Mouse (Mus musculus) MEL (cell line): ENCODE measurements around the gene 9130019O22Rik. TPM values are rescaled to one million over a fixed set of nuclear protein-coding genes. Genes with fewer than 3 reads are reported as not detected.

ENCODE experiments used
- DNase-seq: peaks from one replicate; pipeline ENCODE4 v3.0.0; 2011; ENCODE audit warnings: low read depth, low spot score
- H3K27ac ChIP-seq: 2 replicates; pipeline ENCODE4 v1.5.1; 2012; ENCODE audit warnings: low read depth, mild to moderate bottlenecking, control low read depth, low read length, moderate library complexity; ENCODE audit not compliant: control insufficient read depth
- H3K27me3 ChIP-seq, 2 experiments: fragments of 150-350 bp in 1 of 2; sonication (generic) in 1 of 2; 2 replicates each; pipeline ENCODE4 v1.6.1; 2012; ENCODE audit warnings: low read length in 2 of 2, mild to moderate bottlenecking in 2 of 2, improper control_type of control experiment in 1 of 2, moderate library complexity in 1 of 2; ENCODE audit not compliant: insufficient read depth in 2 of 2, control insufficient read depth in 1 of 2
- H3K36me3 ChIP-seq, 2 experiments: 2 replicates each; pipeline ENCODE4 v1.6.1; 2012 to 2014; ENCODE audit warnings: low read length in 2 of 2, improper control_type of control experiment in 1 of 2, inconsistent platforms in 1 of 2, mild to moderate bottlenecking in 1 of 2; ENCODE audit not compliant: insufficient read depth in 2 of 2, control insufficient read depth in 1 of 2
- H3K4me1 ChIP-seq, 2 experiments: fragments of 150-350 bp in 1 of 2; sonication (generic) in 1 of 2; 2 replicates each; pipeline ENCODE4 v1.6.1; 2012; ENCODE audit warnings: low read length in 2 of 2, improper control_type of control experiment in 1 of 2, mild to moderate bottlenecking in 1 of 2; ENCODE audit not compliant: insufficient read depth in 2 of 2, control insufficient read depth in 1 of 2
- H3K4me3 ChIP-seq, 2 experiments: fragments of 150-350 bp in 1 of 2; sonication (generic) in 1 of 2; 2 replicates each; pipeline ENCODE4 v1.5.1; 2012; ENCODE audit warnings: low read depth in 2 of 2, low read length in 2 of 2, mild to moderate bottlenecking in 2 of 2, moderate library complexity in 2 of 2, control low read depth in 1 of 2, improper control_type of control experiment in 1 of 2; ENCODE audit not compliant: control insufficient read depth in 1 of 2, insufficient read depth in 1 of 2
- H3K79me2 ChIP-seq: 2 replicates; pipeline ENCODE4 v1.6.1; 2012; ENCODE audit warnings: mild to moderate bottlenecking, low read length, moderate library complexity; ENCODE audit not compliant: control insufficient read depth, poor library complexity, insufficient read depth
- H3K9ac ChIP-seq: 2 replicates; pipeline ENCODE4 v1.6.1; 2012; ENCODE audit warnings: low read depth, mild to moderate bottlenecking, control low read depth, low read length, moderate library complexity; ENCODE audit not compliant: control insufficient read depth, poor library complexity, severe bottlenecking
- H3K9me3 ChIP-seq: fragments of 150-350 bp; sonication (generic); replicated peaks from 2 replicates; pipeline ENCODE4 v1.6.1; 2012; ENCODE audit warnings: mild to moderate bottlenecking, low read length, improper control_type of control experiment, moderate library complexity; ENCODE audit not compliant: insufficient read depth
- BHLHE40 ChIP-seq: IDR thresholded peaks from 2 replicates; pipeline ENCODE4 v1.6.1; 2012; ENCODE audit warnings: low read depth, mild to moderate bottlenecking, inconsistent platforms, low read length, improper control_type of control experiment, borderline replicate concordance
- CHD1 ChIP-seq: IDR thresholded peaks from 2 replicates; pipeline ENCODE4 v1.6.1; 2012; ENCODE audit warnings: low read depth, mild to moderate bottlenecking, inconsistent platforms, low read length, improper control_type of control experiment
- CHD2 ChIP-seq: IDR thresholded peaks from 2 replicates; pipeline ENCODE4 v1.6.1; 2011; ENCODE audit warnings: low read length, improper control_type of control experiment
- CTCF ChIP-seq, 3 experiments: IDR thresholded peaks in 2 of 3; conservative IDR thresholded peaks in 1 of 3; 2 replicates each; pipeline ENCODE4 v1.5.1; 2011 to 2012; ENCODE audit warnings: low read length in 3 of 3, low read depth in 2 of 3, mild to moderate bottlenecking in 2 of 3, improper control_type of control experiment in 1 of 3, inconsistent platforms in 1 of 3, mixed read lengths in 1 of 3, moderate library complexity in 1 of 3; ENCODE audit not compliant: control insufficient read depth in 1 of 3, insufficient read depth in 1 of 3, poor library complexity in 1 of 3, severe bottlenecking in 1 of 3
- E2F4 ChIP-seq: IDR thresholded peaks from 2 replicates; pipeline ENCODE4 v1.6.1; 2011; ENCODE audit warnings: low read depth, low read length, improper control_type of control experiment, borderline replicate concordance
- ELF1 ChIP-seq: IDR thresholded peaks from 2 replicates; pipeline ENCODE4 v1.6.1; 2014; ENCODE audit warnings: low read depth, mild to moderate bottlenecking, inconsistent platforms, low read length, improper control_type of control experiment, moderate library complexity
- EP300 ChIP-seq, 2 experiments: IDR thresholded peaks; 2 replicates each; pipeline ENCODE4 v1.6.1; 2011; ENCODE audit warnings: improper control_type of control experiment in 2 of 2, low read length in 2 of 2, low read depth in 1 of 2, mild to moderate bottlenecking in 1 of 2
- ETS1 ChIP-seq: IDR thresholded peaks from 2 replicates; pipeline ENCODE4 v1.6.1; 2012; ENCODE audit warnings: low read depth, mild to moderate bottlenecking, inconsistent platforms, low read length, improper control_type of control experiment, moderate library complexity
- GABPA ChIP-seq: IDR thresholded peaks from 2 replicates; pipeline ENCODE4 v1.6.1; 2012; ENCODE audit warnings: low read depth, mild to moderate bottlenecking, inconsistent platforms, low read length, improper control_type of control experiment, moderate library complexity
- GATA1 ChIP-seq: IDR thresholded peaks from 2 replicates; pipeline ENCODE4 v1.6.1; 2011; ENCODE audit warnings: low read depth, low read length, improper control_type of control experiment
- HCFC1 ChIP-seq: IDR thresholded peaks from 2 replicates; pipeline ENCODE4 v1.6.1; 2012; ENCODE audit warnings: low read depth, mild to moderate bottlenecking, inconsistent platforms, low read length, improper control_type of control experiment, moderate library complexity
- JUND ChIP-seq: IDR thresholded peaks from 2 replicates; pipeline ENCODE4 v1.6.1; 2011; ENCODE audit warnings: low read depth, mild to moderate bottlenecking, improper control_type of control experiment, low read length
- KAT2A ChIP-seq: conservative IDR thresholded peaks from 2 replicates; pipeline ENCODE4 v1.6.1; 2012; ENCODE audit warnings: low read depth, low read length, improper control_type of control experiment, inconsistent platforms
- MAFK ChIP-seq: IDR thresholded peaks from 2 replicates; pipeline ENCODE4 v1.6.1; 2011; ENCODE audit warnings: low read depth, mild to moderate bottlenecking, low read length, improper control_type of control experiment, borderline replicate concordance
- MAZ ChIP-seq: IDR thresholded peaks from 2 replicates; pipeline ENCODE4 v1.6.1; 2012; ENCODE audit warnings: low read depth, mild to moderate bottlenecking, inconsistent platforms, low read length, improper control_type of control experiment
- MXI1 ChIP-seq: IDR thresholded peaks from 2 replicates; pipeline ENCODE4 v1.6.1; 2011; ENCODE audit warnings: mild to moderate bottlenecking, low read depth, low read length, improper control_type of control experiment
- MYB ChIP-seq: IDR thresholded peaks from 2 replicates; pipeline ENCODE4 v1.6.1; 2011; ENCODE audit warnings: mild to moderate bottlenecking, low read depth, low read length, improper control_type of control experiment
- MYC ChIP-seq: IDR thresholded peaks from 2 replicates; pipeline ENCODE4 v1.6.1; 2011; ENCODE audit warnings: low read depth, mild to moderate bottlenecking, low read length, improper control_type of control experiment, moderate library complexity
- NELFE ChIP-seq: IDR thresholded peaks from 2 replicates; pipeline ENCODE4 v1.6.1; 2011; ENCODE audit warnings: low read depth, low read length, improper control_type of control experiment
- NRF1 ChIP-seq: IDR thresholded peaks from 2 replicates; pipeline ENCODE4 v1.6.1; 2014; ENCODE audit warnings: low read depth, mild to moderate bottlenecking, inconsistent platforms, low read length, improper control_type of control experiment, moderate library complexity; ENCODE audit not compliant: poor library complexity, insufficient read depth, severe bottlenecking
- POLR2A ChIP-seq, 2 experiments: IDR thresholded peaks; 2 replicates each; pipeline ENCODE4 v1.6.1; 2011 to 2012; ENCODE audit warnings: low read length in 2 of 2, mild to moderate bottlenecking in 2 of 2, control low read depth in 1 of 2, improper control_type of control experiment in 1 of 2, low read depth in 1 of 2, moderate library complexity in 1 of 2; ENCODE audit not compliant: control insufficient read depth in 1 of 2, insufficient read depth in 1 of 2, poor library complexity in 1 of 2
- POLR2AphosphoS5 ChIP-seq: IDR thresholded peaks from 2 replicates; pipeline ENCODE4 v1.6.1; 2012; ENCODE audit warnings: low read depth, borderline replicate concordance, mild to moderate bottlenecking, inconsistent platforms, low read length, moderate library complexity, mixed read lengths
- RAD21 ChIP-seq: IDR thresholded peaks from 2 replicates; pipeline ENCODE4 v1.6.1; 2011; ENCODE audit warnings: mild to moderate bottlenecking, low read depth, low read length, improper control_type of control experiment
- RCOR1 ChIP-seq: IDR thresholded peaks from 2 replicates; pipeline ENCODE4 v1.6.1; 2012; ENCODE audit warnings: low read depth, mild to moderate bottlenecking, inconsistent platforms, low read length, improper control_type of control experiment
- SMC3 ChIP-seq: IDR thresholded peaks from 2 replicates; pipeline ENCODE4 v1.6.1; 2011; ENCODE audit warnings: low read depth, low read length, improper control_type of control experiment
- TAL1 ChIP-seq: IDR thresholded peaks from 2 replicates; pipeline ENCODE4 v1.6.1; 2012; ENCODE audit warnings: mild to moderate bottlenecking, inconsistent platforms, low read length, moderate library complexity, mixed read lengths
- TBP ChIP-seq: IDR thresholded peaks from 2 replicates; pipeline ENCODE4 v1.8.0; 2011; ENCODE audit warnings: low read depth, low read length, improper control_type of control experiment
- TCF12 ChIP-seq: IDR thresholded peaks from 2 replicates; pipeline ENCODE4 v1.6.1; 2014; ENCODE audit warnings: low read depth, mild to moderate bottlenecking, inconsistent platforms, low read length, improper control_type of control experiment, moderate library complexity
- UBTF ChIP-seq: IDR thresholded peaks from 2 replicates; pipeline ENCODE4 v1.6.1; 2012; ENCODE audit warnings: low read depth, mild to moderate bottlenecking, inconsistent platforms, low read length, improper control_type of control experiment, moderate library complexity, borderline replicate concordance; ENCODE audit not compliant: insufficient read depth
- USF1 ChIP-seq: IDR thresholded peaks from 2 replicates; pipeline ENCODE4 v1.6.1; 2014; ENCODE audit warnings: low read depth, mild to moderate bottlenecking, inconsistent platforms, low read length, improper control_type of control experiment, moderate library complexity
- USF2 ChIP-seq, 2 experiments: IDR thresholded peaks; 2 replicates each; pipeline ENCODE4 v1.6.1; 2011 to 2012; ENCODE audit warnings: improper control_type of control experiment in 2 of 2, low read length in 2 of 2, borderline replicate concordance in 1 of 2, inconsistent platforms in 1 of 2, low read depth in 1 of 2, mild to moderate bottlenecking in 1 of 2; ENCODE audit not compliant: insufficient read depth in 1 of 2
- ZKSCAN1 ChIP-seq: IDR thresholded peaks from 2 replicates; pipeline ENCODE4 v1.6.1; 2012; ENCODE audit warnings: low read depth, mild to moderate bottlenecking, inconsistent platforms, low read length, improper control_type of control experiment, moderate library complexity
- ZMIZ1 ChIP-seq: IDR thresholded peaks from 2 replicates; pipeline ENCODE4 v1.6.1; 2012; ENCODE audit warnings: low read depth, mild to moderate bottlenecking, inconsistent platforms, low read length, improper control_type of control experiment, moderate library complexity
- ZNF384 ChIP-seq: IDR thresholded peaks from 2 replicates; pipeline ENCODE4 v1.6.1; 2012; ENCODE audit warnings: low read depth, mild to moderate bottlenecking, inconsistent platforms, low read length, improper control_type of control experiment
- polyA plus RNA-seq, 2 experiments: library from polyadenylated mRNA; stranded (reverse) in 1 of 2; unstranded in 1 of 2; fragments of >175 nt in 1 of 2; fragments of >200 nt in 1 of 2; gene quantifications; 2 replicates each; pipeline versions ENCODE4 v1.2.1 to v1.2.4; 2012; ENCODE audit warnings: low replicate concordance in 2 of 2, low read depth in 1 of 2; ENCODE audit not compliant: insufficient read length in 2 of 2, insufficient read depth in 1 of 2, missing spikeins in 1 of 2
- total RNA-seq: library from RNA; depleted of rRNA; stranded (reverse); fragments of 300-350 nt; gene quantifications from 2 replicates; pipeline ENCODE4 v1.2.3, GENCODE M21; 2012

Gene 9130019O22Rik
- total and polyA plus RNA-seq, 3 experiments = 1.5 to 2.1 TPM; not detected in 1

- H3K9me3 ChIP-seq = no peaks in the 10 kb centered on the region
- peak within 1 kb of the TSS; percentile 63 to 97 for H3K4me3 ChIP-seq
- peak within 1 kb of the TSS; percentile 72 for H3K9ac ChIP-seq
- H3K27me3 ChIP-seq = no peaks in the 10 kb centered on the region
- H3K27ac ChIP-seq = peak within 1 kb of the TSS; percentile 43
- H3K4me1 ChIP-seq = peaks cover 5 to 9% of the 10 kb centered on the region in 2 experiments; a peak in 3 of 4 replicates
- peak; percentile 91 for DNase-seq
- H3K79me2 ChIP-seq = peaks cover 5% of the 10 kb centered on the region; the same call in 1 of the 2 replicates
- H3K36me3 ChIP-seq = 0 out of 4 replicates have a peak, but pooled peaks cover 0 to 3% of the 10 kb centered on the region in 2 experiments
- TF ChIP-seq EP300 (IDR thresholded peaks at IDR 0.05; ENCODE audit: low read depth in 1 of 2, low read length in 2 of 2) = 0 out of 4 replicates have a peak, but pooled peaks of 1 of the 2 experiments have one; percentile 11
- no peak for TF ChIP-seq MYB
- TF ChIP-seq POLR2AphosphoS5 = no peak
- no peak for TF ChIP-seq BHLHE40
- TF ChIP-seq MXI1 = peak; percentile 58; the same call in 1 of the 2 replicates
- peak; percentile 67 for TF ChIP-seq MAZ
- TF ChIP-seq TAL1 = no peak
- peak in 1 of 2 experiments; percentile 66; a peak in 3 of 4 replicates for TF ChIP-seq POLR2A (IDR thresholded peaks at IDR 0.05; ENCODE audit: control insufficient read depth in 1 of 2, insufficient read depth in 1 of 2, low read depth in 1 of 2, low read length in 2 of 2, poor library complexity in 1 of 2)
- TF ChIP-seq SMC3 = no peak
- no peak for TF ChIP-seq ZMIZ1
- TF ChIP-seq JUND = no peak
- no peak for TF ChIP-seq CTCF (IDR thresholded peaks at IDR 0.05 in 2 of 3, conservative IDR thresholded peaks at IDR 0.05 in 1 of 3; ENCODE audit: control insufficient read depth in 1 of 3, insufficient read depth in 1 of 3, low read depth in 2 of 3, low read length in 3 of 3, poor library complexity in 1 of 3, severe bottlenecking in 1 of 3)
- no peak for TF ChIP-seq NRF1
- TF ChIP-seq HCFC1 = peak; percentile 89
- no peak for TF ChIP-seq E2F4
- no peak; the same call in 1 of the 2 replicates for TF ChIP-seq UBTF
- TF ChIP-seq MAFK = no peak
- no peak for TF ChIP-seq RCOR1
- peak; percentile 38; the same call in 1 of the 2 replicates for TF ChIP-seq TCF12
- TF ChIP-seq USF1 = no peak
- peak; percentile 36; the same call in 1 of the 2 replicates for TF ChIP-seq CHD2
- TF ChIP-seq ZNF384 = no peak
- TF ChIP-seq TBP = no peak
- no peak for TF ChIP-seq ETS1
- TF ChIP-seq CHD1 = no peak
- TF ChIP-seq RAD21 = no peak
- TF ChIP-seq GABPA = no peak
- no peak for TF ChIP-seq ZKSCAN1
- peak; percentile 53; the same call in 1 of the 2 replicates for TF ChIP-seq NELFE
- 0 out of 2 replicates have a peak, but pooled peaks have one; percentile 58 for TF ChIP-seq MYC
- TF ChIP-seq ELF1 = no peak
- no peak for TF ChIP-seq GATA1
- no peak for TF ChIP-seq USF2 (IDR thresholded peaks at IDR 0.05; ENCODE audit: borderline replicate concordance in 1 of 2, insufficient read depth in 1 of 2, low read depth in 1 of 2, low read length in 2 of 2)
- no peak; the same call in 1 of the 2 replicates for TF ChIP-seq KAT2A
Measured at GRCm38 (mm10) chr7:127345512-127346325, 41.2 kb downstream of the 9130019O22Rik start, which contains the start of gene Zfp768. TSS of gene Zfp768 (minus strand) at chr7:127345589.
